Mouse (Mus musculus) urinary bladder, postnatal 14 days (tissue): ENCODE measurements around the gene Ifnl3.
A peak's percentile ranks its signal among the peaks of the same experiment; 100 is the strongest.
"Not testable (repeated sequence)": the region's sequence is repeated elsewhere in the genome, so short reads cannot be mapped to it uniquely, and the experiment has no call there.

Experiments
- DNase-seq: peaks from one replicate; pipeline ENCODE4 v3.0.0; 2021; ENCODE audit warnings: low spot score

Gene Ifnl3

DNA sequence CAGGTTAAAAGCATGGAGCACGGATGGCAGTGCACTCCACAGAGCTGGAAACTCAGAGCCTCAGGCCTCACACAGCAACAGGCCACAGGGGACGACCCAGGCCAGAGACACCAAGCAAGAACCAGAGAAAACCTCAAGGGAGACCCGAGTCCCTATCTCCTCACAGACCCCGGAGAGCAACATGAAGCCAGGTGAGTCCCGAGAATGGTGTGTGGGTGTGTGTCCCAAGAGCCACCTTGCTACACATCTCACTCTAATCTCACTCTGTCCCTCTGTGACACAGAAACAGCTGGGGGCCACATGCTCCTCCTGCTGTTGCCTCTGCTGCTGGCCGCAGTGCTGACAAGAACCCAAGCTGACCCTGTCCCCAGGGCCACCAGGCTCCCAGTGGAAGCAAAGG, at the start of gene Ifnl3:
Ifnl3 (plus strand) TSS at position 301 of the 400 bp plus-strand sequence.
- not testable (repeated sequence) for DNase-seq

- no peak for DNase-seq
Observed at GRCm38 (mm10) chr7:28476191-28476590, 46.4 kb upstream of the Ifnl3 start.

DNA sequence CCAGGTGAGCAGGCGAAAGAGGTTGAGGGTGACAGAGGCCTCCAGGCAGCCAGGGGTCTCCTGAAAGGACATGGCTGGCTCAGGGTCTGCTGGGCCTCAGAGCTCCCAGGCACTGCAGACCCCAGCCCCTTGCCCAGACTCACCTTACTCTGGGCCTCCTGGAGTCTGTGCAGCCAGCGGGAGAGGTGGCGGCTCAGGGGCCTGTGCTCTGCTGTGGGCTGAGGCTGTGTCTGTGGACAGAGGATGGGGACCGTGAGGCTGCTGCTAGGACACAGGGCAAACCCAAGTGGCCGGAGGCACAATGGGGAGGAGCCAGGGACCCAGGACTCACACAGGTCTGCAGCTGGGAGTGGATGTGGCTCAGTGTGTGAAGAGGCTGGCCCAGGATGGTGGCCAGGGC, 45.3 kb upstream of the Ifnl3 start:
- DNase-seq = no peak

DNA sequence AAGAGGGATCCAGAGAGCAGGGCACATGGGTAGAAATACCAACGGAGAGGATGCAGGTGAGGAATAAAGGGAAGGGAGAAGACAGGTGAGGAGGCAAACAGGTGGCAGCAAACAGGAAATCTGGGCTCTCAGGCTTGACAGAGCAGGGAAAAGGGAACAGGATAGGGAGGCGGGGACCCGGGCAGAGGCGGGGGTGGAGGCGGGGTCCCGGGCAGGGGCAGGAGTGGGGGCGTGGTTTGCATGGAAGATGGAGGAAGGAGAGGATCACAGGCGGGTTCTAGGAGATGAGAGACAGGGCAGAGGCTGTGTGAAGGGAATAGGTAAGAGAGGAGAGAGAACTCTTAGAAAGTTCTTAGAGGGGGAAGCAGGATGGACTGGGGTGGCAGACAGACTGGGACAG, 43.8 kb upstream of the Ifnl3 start:
- peak; percentile 9 for DNase-seq

- DNase-seq = no peak
Observed at GRCm38 (mm10) chr7:28482854-28483253, 39.8 kb upstream of the Ifnl3 start.

- no peak for DNase-seq
Observed at GRCm38 (mm10) chr7:28484192-28484591, 38.4 kb upstream of the Ifnl3 start.

DNA sequence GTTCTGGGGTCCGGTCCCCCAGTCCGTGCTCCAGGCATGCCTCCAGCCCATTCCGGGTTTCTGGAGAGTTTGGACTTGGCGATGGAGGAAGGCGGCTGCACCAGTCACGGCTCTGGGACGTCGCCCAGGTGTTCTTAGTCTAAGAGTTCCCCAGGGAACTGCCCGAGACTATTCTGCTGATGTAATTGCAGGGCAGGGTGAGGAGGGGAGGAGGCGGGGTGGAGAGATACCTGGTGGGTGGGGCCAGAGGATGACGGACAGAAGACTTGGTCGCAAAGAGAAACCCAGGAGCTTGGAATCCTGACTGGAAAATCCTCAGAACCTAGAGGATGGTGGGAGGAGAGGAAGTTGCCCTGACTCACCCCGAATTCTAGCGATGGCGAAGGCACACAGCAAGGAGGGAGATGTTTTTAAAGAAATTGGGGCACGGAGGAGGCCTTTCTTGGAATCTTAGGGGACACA, 34.6 kb upstream of the Ifnl3 start:
- peak; percentile 57 for DNase-seq

- peak; percentile 75 for DNase-seq
Observed at GRCm38 (mm10) chr7:28490410-28490809, 32.2 kb upstream of the Ifnl3 start.

- no peak for DNase-seq
Observed at GRCm38 (mm10) chr7:28490903-28491302, 31.7 kb upstream of the Ifnl3 start.

DNA sequence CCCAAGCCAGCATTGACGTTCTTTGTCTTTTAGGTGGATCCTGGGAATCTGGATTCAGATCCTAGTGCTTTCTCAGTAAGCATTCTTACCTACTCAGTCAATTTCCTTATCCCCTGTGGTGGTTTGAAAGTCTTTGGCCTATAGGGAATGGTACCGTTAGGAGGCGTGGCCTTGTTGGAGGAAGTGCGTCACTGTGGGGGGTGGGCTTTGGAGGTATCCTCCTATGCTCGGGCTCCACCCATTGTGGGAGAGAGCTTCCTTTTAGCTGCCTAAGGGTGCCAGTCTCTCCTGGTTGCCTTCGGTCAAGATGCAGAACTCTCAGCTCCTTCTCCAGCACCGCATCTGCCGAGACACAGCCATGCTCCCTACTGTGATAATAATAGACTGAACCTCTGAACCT, 30.3 kb upstream of the Ifnl3 start:
- DNase-seq = no peak

GRCm38 (mm10) chr7:28495426-28495825, 27.2 kb upstream of the Ifnl3 start:
- DNase-seq = no peak

DNA sequence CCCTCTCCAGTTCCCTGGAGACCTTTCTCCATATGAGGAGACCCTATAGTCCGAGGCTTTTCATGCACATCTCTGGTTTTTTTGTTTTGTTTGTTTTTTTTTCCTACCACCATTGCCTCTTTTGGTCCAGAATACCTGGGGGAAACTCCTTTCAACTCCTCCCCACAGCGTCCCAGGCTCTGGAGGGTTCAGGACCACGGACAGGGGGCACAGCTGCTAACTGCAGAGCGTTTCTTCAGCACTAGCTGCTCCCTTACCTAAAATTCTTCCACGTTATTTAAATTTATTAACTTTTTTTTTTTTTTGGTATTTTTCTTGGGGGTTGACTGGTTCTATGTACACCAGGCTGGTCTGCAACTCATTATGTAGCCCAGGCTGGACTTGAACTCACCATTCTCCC, 17.1 kb upstream of the Ifnl3 start:
- no peak for DNase-seq

DNA sequence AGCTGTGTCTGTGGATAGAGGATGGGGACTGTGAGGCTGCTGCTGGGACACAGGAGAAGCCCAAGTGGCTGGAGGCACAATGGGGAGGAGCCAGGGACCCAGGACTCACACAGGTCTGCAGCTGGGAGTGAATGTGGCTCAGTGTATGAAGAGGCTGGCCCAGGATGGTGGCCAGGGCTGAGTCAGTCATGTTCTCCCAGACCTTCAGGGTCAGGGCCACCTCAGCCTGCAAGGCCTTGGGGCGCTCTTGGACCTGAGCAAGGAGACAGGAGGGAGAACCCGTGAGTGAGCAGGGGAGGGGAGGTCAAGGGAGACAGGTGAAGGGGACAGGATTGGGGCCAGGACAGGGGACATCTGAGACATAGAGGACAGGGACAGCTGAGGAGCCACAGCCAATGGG, 13.5 kb upstream of the Ifnl3 start:
- DNase-seq = not testable (repeated sequence)

GRCm38 (mm10) chr7:28510405-28510974, 12.1 kb upstream of the Ifnl3 start, which contains the start of gene Ifnl2:
Gene Ifnl2, minus strand, starts transcription at chr7:28510455.
- DNase-seq = not testable (repeated sequence)

DNA sequence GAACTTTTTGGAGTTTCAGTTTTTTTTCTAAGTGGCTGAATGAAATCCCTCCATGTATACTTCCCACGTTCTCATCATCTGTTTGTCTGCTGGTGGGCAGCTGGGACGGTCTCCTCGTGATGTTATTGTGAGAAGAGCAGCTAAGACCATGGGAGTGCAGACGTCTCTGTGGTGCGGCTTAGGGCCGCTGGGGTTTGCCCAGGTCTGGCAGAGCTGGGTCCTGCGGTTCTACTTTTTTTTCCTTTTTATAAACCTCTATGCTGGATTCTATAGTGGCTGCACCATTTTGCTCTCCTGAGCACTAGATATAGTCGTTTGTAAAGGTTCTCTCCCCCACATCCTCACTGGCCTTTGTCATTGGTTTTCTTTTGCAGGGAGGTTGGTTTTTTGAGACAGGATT, 11.2 kb upstream of the Ifnl3 start:
- no peak for DNase-seq

GRCm38 (mm10) chr7:28527922-28528719, 5.5 kb downstream of the Ifnl3 start:
- DNase-seq = peak; percentile 87

DNA sequence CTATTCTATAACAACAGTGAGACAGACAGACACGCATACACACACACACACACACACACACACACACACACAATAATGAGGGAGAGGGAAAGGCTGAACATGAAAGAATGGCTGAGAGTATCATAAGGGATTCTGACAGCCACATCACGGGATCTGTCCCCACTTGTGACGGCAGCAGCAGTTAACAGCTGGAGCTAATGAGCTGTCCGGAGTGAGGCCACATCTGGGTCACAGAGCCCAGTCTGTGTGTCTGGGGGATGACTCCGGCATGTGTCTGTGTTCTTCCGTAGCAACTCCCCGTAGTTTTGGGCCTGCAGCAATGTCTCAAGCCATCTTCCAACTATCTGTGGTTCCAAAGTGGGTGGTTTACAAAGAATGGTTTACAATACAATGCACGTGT, 9.4 kb downstream of the Ifnl3 start:
- DNase-seq = no peak

DNA sequence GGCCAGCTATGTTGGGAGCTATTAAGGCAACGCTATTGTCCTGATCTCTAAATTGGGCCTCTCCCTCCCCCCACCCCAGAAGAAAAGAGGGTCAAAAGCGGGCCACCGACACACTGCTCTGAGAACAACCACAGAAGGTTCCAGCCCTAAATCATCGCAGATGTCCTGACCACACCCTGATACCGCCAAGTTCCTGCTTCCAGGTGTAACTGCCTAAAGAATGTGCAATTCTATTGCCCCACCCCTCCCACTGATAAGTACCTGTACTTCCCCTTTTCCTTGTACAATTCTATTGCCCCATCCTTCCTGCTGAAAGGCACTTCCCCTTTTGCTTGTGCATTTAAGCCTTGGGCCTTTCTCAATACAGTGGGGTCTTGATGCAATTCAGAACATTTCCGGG, 16.2 kb downstream of the Ifnl3 start:
- DNase-seq = not testable (repeated sequence)

GRCm38 (mm10) chr7:28540526-28540925, 17.9 kb downstream of the Ifnl3 start, which contains the start of gene Sycn:
Gene Sycn, plus strand, starts transcription at chr7:28540885.
- no peak for DNase-seq

DNA sequence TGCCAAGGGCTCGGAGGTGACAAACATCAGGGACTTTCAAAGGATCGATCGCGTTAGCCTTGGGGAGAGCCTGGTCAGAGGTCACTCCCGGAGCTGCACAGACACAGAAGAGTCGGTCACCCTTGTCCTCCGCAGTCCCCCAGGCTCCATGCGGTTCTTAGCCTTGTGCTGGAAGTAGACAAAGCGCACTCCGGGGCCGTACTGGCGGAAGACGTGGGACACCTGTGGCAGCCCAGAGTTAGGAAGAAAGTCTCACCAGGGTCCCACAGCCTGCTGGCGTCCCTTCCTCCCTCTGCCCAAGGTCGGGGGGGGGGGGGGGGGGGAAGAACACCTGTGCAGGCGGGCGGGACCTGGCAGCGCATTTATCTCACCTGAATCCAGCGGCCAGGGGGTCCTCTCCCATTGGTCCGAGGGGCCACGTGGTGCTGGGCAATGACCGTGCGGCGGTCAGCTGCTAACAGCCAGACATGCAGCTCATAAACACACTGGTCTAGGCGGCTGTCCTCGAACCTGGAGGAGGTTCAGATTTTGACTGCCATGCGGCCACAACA, 21.5 kb downstream of the Ifnl3 start:
- DNase-seq = no peak

- DNase-seq = no peak
Observed at GRCm38 (mm10) chr7:28545048-28545890, 22.6 kb downstream of the Ifnl3 start.

DNA sequence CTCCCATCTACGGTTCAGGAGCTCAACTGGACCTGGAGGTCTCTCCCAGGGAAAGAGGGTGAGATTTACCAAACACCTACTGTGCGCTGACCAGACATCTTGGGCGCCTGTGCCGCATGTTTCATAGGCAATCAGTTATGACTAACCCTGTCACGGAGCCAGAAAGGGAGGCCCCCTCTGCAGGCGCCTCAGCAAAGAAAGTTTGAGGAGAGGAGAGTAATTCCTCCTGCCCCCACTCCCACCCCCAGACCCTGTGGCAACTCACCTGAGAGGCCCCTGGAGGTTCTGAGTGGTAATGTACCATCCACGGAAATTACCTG, 23.2 kb downstream of the Ifnl3 start:
- DNase-seq = no peak
